Mouse (Mus musculus): ENCODE results near the gene Gm43517. TPM values are rescaled to one million over a fixed set of nuclear protein-coding genes. Genes with fewer than 3 reads are reported as not detected.

Gm43517 gene
- total and polyA plus RNA-seq, 3 experiments: not detected

DNA sequence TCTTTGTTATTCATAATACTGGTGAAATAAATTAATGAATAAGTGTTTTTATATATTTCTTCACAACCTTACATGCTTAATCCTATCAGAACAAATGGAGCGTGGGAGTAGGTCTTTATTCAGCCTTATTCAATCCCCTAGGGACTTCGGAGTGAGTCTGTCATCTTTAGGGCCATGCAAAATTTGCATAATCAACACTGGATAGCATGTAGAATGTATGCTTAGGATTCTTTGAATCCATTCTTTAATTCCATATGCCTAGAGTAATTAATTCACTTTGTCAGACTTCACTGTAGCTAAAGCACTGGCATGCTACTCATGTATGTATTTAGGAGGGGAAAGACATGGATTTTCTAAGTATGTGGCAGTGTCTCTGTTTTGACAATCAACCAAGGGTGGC is 24.9 kb downstream of the Gm43517 start:
- DNase-seq (ENCODE audit: extremely low read depth): no peak
- Histone ChIP-seq H3K4me2 (ENCODE audit: insufficient read depth, low read depth, poor library complexity, severe bottlenecking) (no peak overlapping the region), H3K9me3 (replicated peaks; ENCODE audit: low read length) (peaks cover 15% of the 10 kb centered on the region), H3K4me1 (ENCODE audit: control insufficient read depth in 1 of 2, insufficient read depth in 2 of 2) (no peaks in the 10 kb centered on the region), H3K36me3 (replicated peaks in 1 of 2; ENCODE audit: control insufficient read depth in 1 of 2, insufficient read depth in 1 of 2, low read length in 1 of 2) (no peaks in the 10 kb centered on the region), H3K9ac (ENCODE audit: insufficient read depth, low read depth) (no peak overlapping the region), H3K79me2 (replicated peaks; ENCODE audit: control insufficient read depth, extremely low read depth, insufficient read depth, poor library complexity, severe bottlenecking) (no peaks in the 10 kb centered on the region), H3K27ac (ENCODE audit: insufficient read depth, low read depth) (no peak overlapping the region), H3K27me3 (replicated peaks) (no peaks in the 10 kb centered on the region), H3K4me3 (replicated peaks in 1 of 3; ENCODE audit: low read depth in 2 of 3, low read length in 2 of 3, poor library complexity in 1 of 3) (no peak overlapping the region)
- in situ Hi-C loops (cut with MboI; ENCODE audit: low pct_ligation_motif_present, low pct_unique_long_range_greater_than_20kb, low sequenced_read_pairs): no loop called here
- dilution Hi-C loops (cut with MboI; ENCODE audit: extremely low pct_ligation_motif_present, extremely low pct_unique_long_range_greater_than_20kb, low sequenced_read_pairs): no loop called here
- TF ChIP-seq KAT2A (IDR thresholded peaks at IDR 0.05; ENCODE audit: insufficient replicate concordance, low read length) (no peak), IRF4 (IDR thresholded peaks at IDR 0.05; ENCODE audit: low read depth, low read length) (no peak), JUN (IDR thresholded peaks at IDR 0.05; ENCODE audit: insufficient read depth, low read depth, low read length) (no peak), NRF1 (IDR thresholded peaks at IDR 0.05; ENCODE audit: low read depth, low read length) (no peak), RAD21 (IDR thresholded peaks at IDR 0.05; ENCODE audit: low read depth, low read length) (no peak), MAFK (IDR thresholded peaks at IDR 0.05; ENCODE audit: insufficient replicate concordance, low read length) (no peak), POLR2AphosphoS2 (IDR thresholded peaks at IDR 0.05; ENCODE audit: low read depth, low read length) (no peak), E2F4 (IDR thresholded peaks at IDR 0.05; ENCODE audit: insufficient replicate concordance, low read depth, low read length) (no peak), MYC (IDR thresholded peaks at IDR 0.05; ENCODE audit: low read depth, low read length) (no peak), ZMIZ1 (IDR thresholded peaks at IDR 0.05; ENCODE audit: low read depth, low read length) (no peak), RCOR1 (conservative IDR thresholded peaks at IDR 0.05; ENCODE audit: low read depth, low read length) (no peak), MAX (IDR thresholded peaks at IDR 0.05; ENCODE audit: low read length) (no peak), TBP (conservative IDR thresholded peaks at IDR 0.05; ENCODE audit: low read depth, low read length) (no peak), PAX5 (IDR thresholded peaks at IDR 0.05; ENCODE audit: low read length) (no peak), EP300 (IDR thresholded peaks at IDR 0.05; ENCODE audit: low read length) (no peak), POLR2A (IDR thresholded peaks at IDR 0.05; ENCODE audit: low read depth, low read length) (no peak), ELF1 (IDR thresholded peaks at IDR 0.05; ENCODE audit: low read depth, low read length) (no peak), JUND (conservative IDR thresholded peaks at IDR 0.05; ENCODE audit: low read depth, low read length) (no peak)

DNA sequence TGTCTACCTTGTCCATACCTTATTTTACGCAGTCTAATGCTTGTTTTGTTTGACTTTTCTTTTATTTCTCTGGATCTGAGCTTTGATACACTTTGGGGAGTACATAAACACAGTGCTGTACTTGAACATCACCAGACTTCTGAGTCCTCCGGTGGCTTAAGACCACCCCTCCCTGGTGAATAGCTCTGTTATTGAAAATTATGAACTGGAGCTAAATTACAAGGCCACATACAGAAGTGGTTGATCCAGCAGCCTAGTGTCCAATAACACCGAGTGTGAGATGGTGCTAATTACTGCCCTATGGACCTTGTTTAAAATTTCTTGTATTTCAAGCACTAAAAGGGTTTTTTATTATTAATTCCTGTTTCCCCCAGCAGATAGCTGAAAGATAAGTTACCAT is 33.0 kb downstream of the Gm43517 start:
- no peak overlapping the region for H3K9ac ChIP-seq (ENCODE audit: insufficient read depth, low read depth)
- H3K9me3 ChIP-seq (replicated peaks; ENCODE audit: low read length): peaks cover 23% of the 10 kb centered on the region
- dilution Hi-C loops (cut with MboI; ENCODE audit: extremely low pct_ligation_motif_present, extremely low pct_unique_long_range_greater_than_20kb, low sequenced_read_pairs) (no loop called here), in situ Hi-C loops (cut with MboI; ENCODE audit: low pct_ligation_motif_present, low pct_unique_long_range_greater_than_20kb, low sequenced_read_pairs) (no loop called here)
- no peak for DNase-seq (ENCODE audit: extremely low read depth)
- H3K27me3 ChIP-seq (replicated peaks): no peaks in the 10 kb centered on the region
- TF ChIP-seq BHLHE40 (IDR thresholded peaks at IDR 0.05; ENCODE audit: low read depth, low read length) (no peak), ETS1 (conservative IDR thresholded peaks at IDR 0.05; ENCODE audit: low read depth, low read length) (no peak), CHD2 (IDR thresholded peaks at IDR 0.05; ENCODE audit: low read length) (no peak), MAFK (IDR thresholded peaks at IDR 0.05; ENCODE audit: insufficient replicate concordance, low read length) (no peak), RCOR1 (conservative IDR thresholded peaks at IDR 0.05; ENCODE audit: low read depth, low read length) (no peak), MYC (IDR thresholded peaks at IDR 0.05; ENCODE audit: low read depth, low read length) (no peak), SMC3 (IDR thresholded peaks at IDR 0.05; ENCODE audit: low read depth, low read length) (no peak), POLR2A (IDR thresholded peaks at IDR 0.05; ENCODE audit: low read depth, low read length) (no peak), EP300 (IDR thresholded peaks at IDR 0.05; ENCODE audit: low read length) (no peak)
- no peaks in the 10 kb centered on the region for H3K36me3 ChIP-seq (replicated peaks in 1 of 2; ENCODE audit: control insufficient read depth in 1 of 2, insufficient read depth in 1 of 2, low read length in 1 of 2)
- no peak overlapping the region for H3K4me2 ChIP-seq (ENCODE audit: insufficient read depth, low read depth, poor library complexity, severe bottlenecking)
- H3K4me3 ChIP-seq (replicated peaks in 1 of 3; ENCODE audit: low read depth in 2 of 3, low read length in 2 of 3, poor library complexity in 1 of 3): no peak overlapping the region
- no peaks in the 10 kb centered on the region for H3K79me2 ChIP-seq (replicated peaks; ENCODE audit: control insufficient read depth, extremely low read depth, insufficient read depth, poor library complexity, severe bottlenecking)
- no peak overlapping the region for H3K27ac ChIP-seq (ENCODE audit: insufficient read depth, low read depth)
- H3K4me1 ChIP-seq (ENCODE audit: control insufficient read depth in 1 of 2, insufficient read depth in 2 of 2): no peaks in the 10 kb centered on the region

Other genes starting within 250 kb of the Gm43517 start
- not detected in 2 replicates for gene Foxg1, start 2.5 kb upstream of the Gm43517 start, total RNA-seq (2012; rRNA removed)
- gene Foxg1, start 2.5 kb upstream of the Gm43517 start, total RNA-seq (2014; rRNA removed): not detected in 2 replicates
- not detected in 2 replicates for gene Foxg1, start 2.5 kb upstream of the Gm43517 start, polyA plus RNA-seq (2012; ENCODE audit: insufficient read length, low read depth)

Measured in CH12.LX (cell line).